Mouse (Mus musculus) E14TG2a.4 (cell line): ENCODE data around the gene Rpusd4.

Experiments used
- CTCF ChIP-seq: conservative IDR thresholded peaks from 2 replicates; pipeline ENCODE4 v1.5.1; 2014; ENCODE audit warnings: low read length
- POU5F1 ChIP-seq: IDR thresholded peaks from 2 replicates; pipeline ENCODE4 v1.6.1; 2014; ENCODE audit warnings: low read length, borderline replicate concordance

DNA sequence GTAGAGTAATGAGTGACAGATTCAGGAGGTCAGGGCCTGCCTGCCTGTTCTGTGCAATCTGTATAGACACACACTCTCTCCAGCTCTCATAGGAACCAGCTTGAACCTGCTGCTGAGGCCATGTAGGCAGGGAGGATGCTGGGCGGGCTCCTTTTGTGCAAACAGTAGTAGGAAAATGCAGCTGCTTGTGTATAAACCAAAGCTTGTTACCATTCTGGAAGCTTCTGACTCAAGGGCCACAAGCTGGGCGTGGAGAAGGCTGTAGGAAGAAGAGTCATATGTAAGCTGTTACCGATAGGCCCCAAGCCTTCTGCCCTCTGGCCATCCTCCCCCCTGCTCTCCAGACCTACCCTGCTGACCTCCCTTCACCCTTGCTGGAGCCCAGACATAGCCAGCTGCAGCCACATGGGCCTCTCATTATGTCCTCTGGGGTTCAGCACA is 49.1 kb downstream of the Rpusd4 start:
- no peak for TF ChIP-seq CTCF
- no peak for TF ChIP-seq POU5F1
